Mouse (Mus musculus) cerebellum, adult 2 months (tissue): ENCODE results near the gene Cdk19.

Experiments used
- CTCF ChIP-seq: fragments of 200-500 bp; IDR thresholded peaks from 2 replicates; pipeline ENCODE4 v1.5.1; 2011; ENCODE audit warnings: low read depth, mild to moderate bottlenecking, control low read depth, low read length, moderate library complexity, borderline replicate concordance; ENCODE audit not compliant: insufficient read depth
- POLR2A ChIP-seq: fragments of 200-500 bp; IDR thresholded peaks from 2 replicates; pipeline ENCODE4 v1.6.1; 2011; ENCODE audit warnings: low read length, control low read depth, borderline replicate concordance; ENCODE audit not compliant: insufficient read depth

DNA sequence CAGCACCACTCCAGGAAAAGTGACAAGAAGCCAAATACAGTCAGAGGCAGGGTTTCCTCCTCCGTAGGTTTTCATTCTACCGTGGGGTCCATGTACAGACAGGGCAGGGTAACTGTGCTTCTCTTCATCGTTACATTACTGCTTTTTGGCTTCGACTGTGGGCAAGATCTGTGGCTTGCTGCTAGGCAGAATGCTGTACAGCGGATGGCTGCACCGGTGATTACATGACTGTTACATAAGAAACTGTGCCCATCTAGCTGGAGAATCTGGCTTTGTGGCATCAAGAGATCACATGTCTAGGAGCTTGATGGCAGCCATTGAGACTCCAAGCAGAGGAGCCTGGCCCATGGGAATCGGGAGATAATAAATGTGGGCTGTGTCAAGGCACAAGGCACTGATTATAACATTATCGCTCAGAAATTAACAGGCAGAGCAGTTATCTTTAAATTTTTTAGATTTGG lies 187.0 kb downstream of the Cdk19 start:
- TF ChIP-seq CTCF (no peak), POLR2A (no peak)
